Mouse (Mus musculus) ES-Bruce4 (cell line): ENCODE results near the gene Capg.

Experiments used
- EP300 ChIP-seq: IDR thresholded peaks from 2 replicates; pipeline ENCODE4 v1.6.1; 2011; ENCODE audit warnings: low read depth, low read length; ENCODE audit not compliant: insufficient read depth
- POLR2A ChIP-seq: IDR thresholded peaks from one replicate; pipeline ENCODE4 v1.8.1; 2011; ENCODE audit warnings: low read length; ENCODE audit not compliant: insufficient read depth

DNA sequence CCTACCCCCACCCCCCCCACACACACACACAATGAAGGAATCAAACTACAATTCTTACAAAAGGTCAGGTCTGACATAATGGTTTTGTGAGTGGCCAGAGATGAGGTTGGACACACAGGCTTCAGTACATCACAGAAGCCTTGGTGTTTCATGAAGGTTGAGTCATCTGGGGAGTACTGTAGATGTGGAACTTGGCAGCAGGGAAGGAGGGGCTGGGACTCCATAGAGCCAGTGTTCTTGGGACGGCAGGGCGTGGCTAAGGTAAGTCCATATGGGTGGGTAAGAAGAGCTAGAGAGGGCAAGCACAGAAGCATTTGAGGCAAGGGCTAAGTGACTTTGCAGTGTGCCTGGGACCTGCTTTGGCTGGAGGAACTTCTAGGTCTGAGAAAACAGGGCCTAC, 59.9 kb downstream of the Capg start:
- no peak for TF ChIP-seq EP300
- TF ChIP-seq POLR2A: no peak
